Mouse (Mus musculus) lung, postnatal 0 days (tissue): ENCODE data around the gene Cntnap3.

Experiments used
- CTCF ChIP-seq: IDR thresholded peaks from 2 replicates; pipeline ENCODE4 v1.5.1; 2016; ENCODE audit warnings: antibody characterized with exemption, mild to moderate bottlenecking
- EP300 ChIP-seq: IDR thresholded peaks from 2 replicates; pipeline ENCODE4 v1.6.1; 2016; ENCODE audit warnings: antibody characterized with exemption, mild to moderate bottlenecking, control low read depth

DNA sequence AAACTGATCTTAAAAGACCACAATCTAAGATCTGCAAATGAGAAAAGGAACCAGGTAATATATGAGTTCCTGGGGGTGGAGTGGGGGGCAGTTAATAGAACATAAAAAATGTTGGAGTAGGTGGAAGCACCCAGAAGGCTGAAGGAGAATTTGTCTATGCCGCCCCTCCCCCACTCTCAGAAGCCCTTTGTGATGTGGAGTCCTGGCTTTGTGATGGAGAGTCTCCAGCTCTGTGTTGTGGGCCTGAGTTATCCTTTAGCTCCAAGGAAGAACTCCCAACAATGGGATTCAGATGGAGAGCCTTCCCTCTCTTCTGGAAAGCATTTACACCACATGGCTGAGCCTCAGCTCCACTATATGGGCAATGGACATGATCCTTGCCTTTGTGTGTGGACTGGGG lies 13.4 kb upstream of the Cntnap3 start, which contains the start of gene Spata31:
- TF ChIP-seq CTCF, result no peak
- TF ChIP-seq EP300, result no peak
